Mouse (Mus musculus): ENCODE data around the gene Bcl2l2.

DNA sequence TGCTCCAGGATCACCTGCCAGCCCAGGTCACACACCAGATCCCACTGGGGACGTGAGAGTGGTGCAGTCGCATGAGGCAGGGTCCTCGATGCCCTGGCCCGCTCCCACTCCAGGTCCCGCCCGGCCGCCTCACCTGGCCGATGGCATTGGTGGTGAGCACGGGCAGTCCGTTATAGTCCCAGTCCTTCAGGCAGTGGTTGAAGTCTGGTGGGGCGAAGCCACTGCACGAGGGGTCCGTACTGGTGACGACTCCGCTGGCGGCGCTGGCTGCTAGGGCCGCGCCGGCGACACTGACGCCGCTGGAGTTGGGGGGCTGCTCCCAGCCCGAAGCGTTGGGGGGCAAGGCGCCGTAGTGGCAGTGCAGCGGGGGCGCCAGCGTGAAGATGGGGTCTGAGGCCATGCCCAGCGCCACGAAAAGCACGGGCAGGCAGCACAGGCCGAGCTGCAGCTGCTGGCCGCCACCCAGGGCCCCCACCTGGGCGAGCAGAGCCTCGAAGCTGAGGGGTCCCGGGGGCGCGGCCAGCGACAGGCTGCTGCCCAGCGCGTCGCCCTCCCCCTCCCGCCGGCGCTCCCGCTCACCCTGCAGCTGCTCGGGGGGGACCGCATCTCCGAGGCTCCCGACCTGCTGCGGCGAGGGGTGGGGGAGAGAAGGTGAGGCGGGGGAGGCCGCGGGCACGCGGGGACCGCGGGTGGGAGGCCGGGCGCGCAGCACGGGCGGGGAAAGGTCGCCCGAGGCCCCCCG is 29.1 kb downstream of the Bcl2l2 start:
- TF ChIP-seq MYOD1 (IDR thresholded peaks at IDR 0.05; ENCODE audit: control insufficient read depth, insufficient read length, low read depth) (no peak), CTCF (IDR thresholded peaks at IDR 0.05; ENCODE audit: control insufficient read depth, insufficient read depth, insufficient read length) (no peak), MYOG (IDR thresholded peaks at IDR 0.05; ENCODE audit: control insufficient read depth, extremely low read depth, insufficient read length) (no peak), USF1 (IDR thresholded peaks at IDR 0.05; ENCODE audit: low read depth) (no peak), MAX (IDR thresholded peaks at IDR 0.05) (no peak), FOSL1 (IDR thresholded peaks at IDR 0.05; ENCODE audit: insufficient read depth, low read length, poor library complexity, severe bottlenecking) (no peak)

All from C2C12 (cell line).